Mouse (Mus musculus) embryonic stem cell, embryonic (primary cell): Measurements from ENCODE around the gene Nucks1.

ENCODE experiments used
- CTCF ChIA-PET, 4 experiments: fragments of 300-600 bp in 2 of 4; fragments of 350-600 bp in 2 of 4; sonication (Branson Sonifier 250); formaldehyde crosslinking; loops; one replicate each; lab custom pipeline; 2022; ENCODE audit warnings: inconsistent platforms in 2 of 4; lab: Charles Lee
- POLR2A ChIA-PET, 4 experiments: fragments of 300-600 bp in 2 of 4; fragments of 350-600 bp in 2 of 4; sonication (Branson Sonifier 250); formaldehyde crosslinking; loops; one replicate each; lab custom pipeline; 2022; ENCODE audit warnings: antibody characterized with exemption in 4 of 4, inconsistent platforms in 1 of 4; lab: Charles Lee

Gene Nucks1

GRCm38 (mm10) chr1:131910001-131910648, at the start of gene Nucks1:
Gene Nucks1 (plus strand): TSS chr1:131910534.
- CTCF ChIA-PET, result interaction anchor here in 2 of 4 experiments (0.6 to 1.4 kb wide), 7 partner anchors 8 to 72 kb away, joined by 3 to 5 read pairs (median 5); partner anchors contain the start of gene Rab29 (in 1 of the 2)
- POLR2A ChIA-PET, result interaction anchor here (0.6 to 6.5 kb wide), 48 partner anchors 9 to 1754 kb away, joined by 3 to 69 read pairs (median 5); partner anchors contain the start of genes Slc45a3 (in 2 of the 4), Elk4 (in 1 of the 4), Fam72a (in 1 of the 4) and Slc41a1 (in 1 of the 4)

- ChIA-PET CTCF (interaction anchor here in 1 of 4 experiments (0.9 kb wide), 1 partner anchor 34 kb away, joined by 5 read pairs; the partner anchor contains the start of gene Slc41a1), POLR2A (interaction anchor here in 3 of 4 experiments (0.6 to 1.6 kb wide), 6 partner anchors 9 to 334 kb away, joined by 3 to 6 read pairs (median 3); partner anchors contain the start of genes Fam72a (in 1 of the 3) and Srgap2 (in 1 of the 3))
Observed at GRCm38 (mm10) chr1:131861811-131862210, 48.5 kb upstream of the Nucks1 start.

GRCm38 (mm10) chr1:131865596-131865995, 44.7 kb upstream of the Nucks1 start:
- ChIA-PET CTCF (interaction anchor here in 1 of 4 experiments (3.2 kb wide), 1 partner anchor 18 kb away, joined by 27 read pairs; no protein-coding TSS in a partner anchor), POLR2A (interaction anchor here in 2 of 4 experiments (0.6 to 2.1 kb wide), 4 partner anchors 11 to 38 kb away, joined by 5 to 6 read pairs (median 5); partner anchors contain the start of gene Slc41a1 (in 1 of the 2))

- POLR2A ChIA-PET, result interaction anchor here (0.6 to 2.5 kb wide), 27 partner anchors 8 to 729 kb away, joined by 3 to 14 read pairs (median 4); partner anchors contain the start of genes Slc41a1 (in 2 of the 4), Fam72a (in 1 of the 4) and Srgap2 (in 1 of the 4)
Observed at GRCm38 (mm10) chr1:131866304-131866999, 43.9 kb upstream of the Nucks1 start.

GRCm38 (mm10) chr1:131867093-131867945, 43.0 kb upstream of the Nucks1 start, which contains the start of gene Rab29:
Gene Rab29 (plus strand): TSS chr1:131867224.
- ChIA-PET POLR2A (interaction anchor here (0.6 to 2.5 kb wide), 34 partner anchors 9 to 730 kb away, joined by 3 to 14 read pairs (median 4); partner anchors contain the start of genes Slc41a1 (in 2 of the 4), Fam72a (in 1 of the 4) and Srgap2 (in 1 of the 4)), CTCF (interaction anchor here (0.5 to 3.2 kb wide), 37 partner anchors 9 to 745 kb away, joined by 3 to 27 read pairs (median 4); partner anchors contain the start of genes Pm20d1 (in 2 of the 4), Nucks1 (in 1 of the 4), Slc26a9 (in 1 of the 4) and Slc41a1 (in 1 of the 4))

More at GRCm38 (mm10) chr1:131866304-131866999, 43.9 kb upstream of the Nucks1 start:
- CTCF ChIA-PET, result interaction anchor here (0.5 to 3.2 kb wide), 33 partner anchors 8 to 745 kb away, joined by 3 to 27 read pairs (median 4); partner anchors contain the start of genes Pm20d1 (in 2 of the 4), Nucks1 (in 1 of the 4), Slc26a9 (in 1 of the 4) and Slc41a1 (in 1 of the 4)

- CTCF ChIA-PET, result interaction anchor here in 3 of 4 experiments (0.6 to 3.2 kb wide), 14 partner anchors 10 to 179 kb away, joined by 3 to 27 read pairs (median 6); no protein-coding TSS in a partner anchor
- POLR2A ChIA-PET, result interaction anchor here (0.6 to 2.5 kb wide), 18 partner anchors 9 to 340 kb away, joined by 3 to 14 read pairs (median 6); partner anchors contain the start of genes Fam72a (in 1 of the 4), Slc41a1 (in 1 of the 4) and Srgap2 (in 1 of the 4)
Observed at GRCm38 (mm10) chr1:131867946-131868290, 42.4 kb upstream of the Nucks1 start.

GRCm38 (mm10) chr1:131869561-131869960, 40.8 kb upstream of the Nucks1 start:
- POLR2A ChIA-PET, result interaction anchor here in 2 of 4 experiments (0.5 to 2.8 kb wide), 8 partner anchors 11 to 148 kb away, joined by 3 to 6 read pairs (median 4); no protein-coding TSS in a partner anchor
- CTCF ChIA-PET, result interaction anchor here in 3 of 4 experiments (0.6 to 2.1 kb wide), 8 partner anchors 13 to 507 kb away, joined by 3 to 6 read pairs (median 4); no protein-coding TSS in a partner anchor

GRCm38 (mm10) chr1:131872856-131873255, 37.5 kb upstream of the Nucks1 start:
- ChIA-PET CTCF (interaction anchor here in 1 of 4 experiments (0.6 kb wide), 1 partner anchor 387 kb away, joined by 3 read pairs; no protein-coding TSS in a partner anchor), POLR2A (interaction anchor here in 2 of 4 experiments (0.6 to 2.1 kb wide), 3 partner anchors 10 to 30 kb away, joined by 3 to 7 read pairs (median 5); no protein-coding TSS in a partner anchor)

- POLR2A ChIA-PET, result interaction anchor here in 3 of 4 experiments (0.7 to 1.8 kb wide), 21 partner anchors 10 to 1143 kb away, joined by 3 to 13 read pairs (median 4); partner anchors contain the start of genes Rab29 (in 2 of the 3) and Pm20d1 (in 1 of the 3)
- CTCF ChIA-PET, result interaction anchor here (0.6 to 1.0 kb wide), 11 partner anchors 9 to 1041 kb away, joined by 3 to 17 read pairs (median 4); partner anchors contain the start of gene Rab29 (in 1 of the 4)
Observed at GRCm38 (mm10) chr1:131879816-131880215, 30.5 kb upstream of the Nucks1 start.

GRCm38 (mm10) chr1:131882787-131883186, 27.5 kb upstream of the Nucks1 start:
- CTCF ChIA-PET, result interaction anchor here (0.5 to 3.1 kb wide), 77 partner anchors 9 to 357 kb away, joined by 3 to 27 read pairs (median 4); partner anchors contain the start of genes Rab29 (in 4 of the 4), Pm20d1 (in 3 of the 4), Nucks1 (in 1 of the 4) and Slc41a1 (in 1 of the 4)
- POLR2A ChIA-PET, result interaction anchor here (0.6 to 11.7 kb wide), 28 partner anchors 9 to 270 kb away, joined by 3 to 169 read pairs (median 4); partner anchors contain the start of genes Nucks1 (in 2 of the 4), Slc41a1 (in 2 of the 4) and Rab29 (in 1 of the 4)

- ChIA-PET CTCF (interaction anchor here in 3 of 4 experiments (1.2 to 1.9 kb wide), 3 partner anchors 95 to 174 kb away, joined by 4 to 5 read pairs (median 4); no protein-coding TSS in a partner anchor), POLR2A (interaction anchor here in 3 of 4 experiments (1.0 to 11.7 kb wide), 11 partner anchors 17 to 358 kb away, joined by 3 to 169 read pairs (median 6); partner anchors contain the start of genes Nucks1 (in 2 of the 3), Fam72a (in 1 of the 3), Rab29 (in 1 of the 3) and Srgap2 (in 1 of the 3))
Observed at GRCm38 (mm10) chr1:131886173-131886572, 24.2 kb upstream of the Nucks1 start.

- ChIA-PET CTCF (interaction anchor here in 3 of 4 experiments (0.6 to 1.9 kb wide), 5 partner anchors 95 to 174 kb away, joined by 3 to 5 read pairs (median 4); no protein-coding TSS in a partner anchor), POLR2A (interaction anchor here (0.6 to 11.7 kb wide), 20 partner anchors 10 to 584 kb away, joined by 3 to 169 read pairs (median 4); partner anchors contain the start of genes Nucks1 (in 3 of the 4), Fam72a (in 1 of the 4), Rab29 (in 1 of the 4) and Srgap2 (in 1 of the 4))
Observed at GRCm38 (mm10) chr1:131886641-131887040, 23.7 kb upstream of the Nucks1 start.

GRCm38 (mm10) chr1:131890043-131890658, 20.2 kb upstream of the Nucks1 start:
- ChIA-PET CTCF (interaction anchor here (0.6 to 1.5 kb wide), 13 partner anchors 10 to 277 kb away, joined by 3 to 11 read pairs (median 5); partner anchors contain the start of gene Nucks1 (in 1 of the 4)), POLR2A (interaction anchor here (0.5 to 11.7 kb wide), 40 partner anchors 9 to 751 kb away, joined by 3 to 169 read pairs (median 3); partner anchors contain the start of genes Nucks1 (in 3 of the 4), Rab29 (in 2 of the 4), Fam72a (in 1 of the 4) and Pm20d1 (in 1 of the 4))

GRCm38 (mm10) chr1:131891436-131891835, 18.9 kb upstream of the Nucks1 start:
- ChIA-PET CTCF (interaction anchor here in 3 of 4 experiments (0.5 to 2.6 kb wide), 7 partner anchors 8 to 342 kb away, joined by 3 to 15 read pairs (median 5); no protein-coding TSS in a partner anchor), POLR2A (interaction anchor here in 3 of 4 experiments (0.6 to 11.7 kb wide), 25 partner anchors 8 to 364 kb away, joined by 3 to 169 read pairs (median 5); partner anchors contain the start of genes Nucks1 (in 3 of the 3), Avpr1b (in 1 of the 3), Fam72a (in 1 of the 3) and Slc41a1 (in 1 of the 3))
